Mouse (Mus musculus): ENCODE measurements around the gene Fam98a.

- no peak for TF ChIP-seq MAX (IDR thresholded peaks at IDR 0.05; ENCODE audit: low read length)
- no peak for TF ChIP-seq JUND (IDR thresholded peaks at IDR 0.05; ENCODE audit: low read depth, low read length)
- no peak for TF ChIP-seq CTCF (IDR thresholded peaks at IDR 0.05 in 2 of 3, conservative IDR thresholded peaks at IDR 0.05 in 1 of 3; ENCODE audit: control insufficient read depth in 1 of 3, insufficient read depth in 1 of 3, low read depth in 2 of 3, low read length in 3 of 3, poor library complexity in 1 of 3, severe bottlenecking in 1 of 3)
- no peak for TF ChIP-seq EP300 (IDR thresholded peaks at IDR 0.05; ENCODE audit: low read depth in 1 of 2, low read length in 2 of 2)
- no peak for TF ChIP-seq SIN3A (IDR thresholded peaks at IDR 0.05; ENCODE audit: low read length)
Observed at GRCm38 (mm10) chr17:75550771-75551413, 854 bp downstream of the Fam98a start.

Data from MEL (cell line).